Mouse (Mus musculus) small intestine, adult 2 months (tissue): ENCODE measurements around the gene Cblb.

ENCODE experiments used
- CTCF ChIP-seq: fragments of 200-500 bp; IDR thresholded peaks from 2 replicates; pipeline ENCODE4 v1.5.1; 2012; ENCODE audit warnings: low read depth, mild to moderate bottlenecking, control low read depth, inconsistent platforms, low read length, moderate library complexity, mixed read lengths; ENCODE audit not compliant: insufficient replicate concordance, insufficient read length; ENCODE audit errors: extremely low read depth
- POLR2A ChIP-seq: fragments of 200-500 bp; IDR thresholded peaks from 2 replicates; pipeline ENCODE4 v1.6.1; 2012; ENCODE audit warnings: low read depth, mild to moderate bottlenecking, control low read depth, inconsistent platforms, low read length, moderate library complexity

GRCm38 (mm10) chr16:52081756-52082155 is 50.7 kb downstream of the Cblb start:
- TF ChIP-seq POLR2A: no peak
- TF ChIP-seq CTCF: no peak
